Mouse (Mus musculus) common myeloid progenitor, adult 5-6 weeks (primary cell): ENCODE measurements around the gene Csf2. TPM values are rescaled to one million over a fixed set of nuclear protein-coding genes. Genes with fewer than 3 reads are reported as not detected.

Experiments
- total RNA-seq: library from RNA; stranded (forward); fragments of 200-1000, 187-1606 nt; gene quantifications from 2 replicates; pipeline ENCODE4 v1.2.3, GENCODE M21; 2017

Csf2 gene
- total RNA-seq, 1 experiment from 2014 or later = not detected

Other genes starting within 250 kb of the Csf2 start
- gene Slc22a4, start 221.6 kb downstream of the Csf2 start, total RNA-seq = 4.8 and 6.5 TPM in 2 replicates
- 0.41 TPM in 1 of 2 replicates, not detected in the other for gene Pdlim4, start 180.7 kb downstream of the Csf2 start, total RNA-seq
- 0.18 TPM in 1 of 2 replicates, not detected in the other for gene P4ha2, start 149.6 kb downstream of the Csf2 start, total RNA-seq
- not detected in 2 replicates for gene Il3, start 17.6 kb upstream of the Csf2 start, total RNA-seq
- gene Acsl6, start 54.1 kb upstream of the Csf2 start, total RNA-seq = 10.1 and 13.4 TPM in 2 replicates
- gene Meikin, start 121.0 kb upstream of the Csf2 start, total RNA-seq = not detected in 2 replicates
- 25.4 and 26.4 TPM in 2 replicates for gene Fnip1, start 188.5 kb upstream of the Csf2 start, total RNA-seq